Mouse (Mus musculus) central nervous system, embryonic 18 days (tissue): ENCODE results near the gene Klf8. TPM values are rescaled to one million over a fixed set of nuclear protein-coding genes. Genes with fewer than 3 reads are reported as not detected.

ENCODE experiments used
- polyA plus RNA-seq: library from polyadenylated mRNA; depleted of rRNA; stranded (reverse); fragments of >200 nt; gene quantifications from 2 replicates; pipeline ENCODE4 v1.2.3, GENCODE M21; 2012; rRNA removed

Gene Klf8
- polyA plus RNA-seq = 15.3 and 15.5 TPM in 2 replicates

DNA sequence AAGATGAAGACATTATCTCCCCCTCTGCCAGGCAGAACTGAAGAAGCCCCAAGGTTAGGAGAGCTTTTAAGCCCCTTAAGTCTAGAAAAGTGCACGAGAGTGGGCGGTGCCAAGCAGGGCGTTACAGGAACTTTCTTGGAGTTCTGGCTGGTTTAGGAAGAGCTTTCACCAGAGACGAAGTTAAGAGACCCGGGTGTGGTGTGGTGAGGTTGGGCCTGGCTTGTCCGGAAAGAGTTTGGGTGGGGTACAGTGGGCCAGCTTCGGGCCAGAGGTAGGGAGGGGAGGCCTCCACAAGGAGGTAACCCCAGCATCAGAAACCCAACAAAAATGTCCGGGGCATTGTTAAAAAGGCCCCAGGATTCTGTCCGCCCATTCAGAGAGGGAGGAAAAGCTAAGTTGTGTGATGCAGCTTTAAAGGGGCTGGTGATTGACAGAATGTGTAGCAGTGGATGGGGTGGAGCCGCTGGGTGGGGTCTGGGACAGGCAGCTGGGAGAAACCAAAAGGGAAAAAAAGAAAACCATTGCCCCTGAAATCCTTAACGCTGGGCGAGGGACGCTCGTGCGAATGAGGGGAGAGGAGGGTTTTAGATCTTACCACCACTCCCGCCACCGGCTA is at the start of gene Klf8:
TSS of gene Klf8 (plus strand) at position 163 of the 616 bp plus-strand sequence.

Other genes starting within 250 kb of the Klf8 start
- 2.1 TPM in 2 replicates for gene Usp51, start 231.0 kb upstream of the Klf8 start, polyA plus RNA-seq
- 91.9 and 98.7 TPM in 2 replicates for gene Mageh1, start 199.9 kb upstream of the Klf8 start, polyA plus RNA-seq
- 2.0 and 2.1 TPM in 2 replicates for gene Foxr2, start 118.7 kb upstream of the Klf8 start, polyA plus RNA-seq
- 85.7 and 90.6 TPM in 2 replicates for gene Rragb, start 97.5 kb upstream of the Klf8 start, polyA plus RNA-seq